Mouse (Mus musculus) liver, embryonic 14.5 days (tissue): ENCODE measurements around the gene Zdhhc21.

ENCODE experiments used
- CTCF ChIP-seq: IDR thresholded peaks from 2 replicates; pipeline ENCODE4 v1.5.1; 2016; ENCODE audit warnings: antibody characterized with exemption, low read depth, control low read depth
- EP300 ChIP-seq: IDR thresholded peaks from 2 replicates; pipeline ENCODE4 v1.6.1; 2016; ENCODE audit warnings: antibody characterized with exemption, low read depth

DNA sequence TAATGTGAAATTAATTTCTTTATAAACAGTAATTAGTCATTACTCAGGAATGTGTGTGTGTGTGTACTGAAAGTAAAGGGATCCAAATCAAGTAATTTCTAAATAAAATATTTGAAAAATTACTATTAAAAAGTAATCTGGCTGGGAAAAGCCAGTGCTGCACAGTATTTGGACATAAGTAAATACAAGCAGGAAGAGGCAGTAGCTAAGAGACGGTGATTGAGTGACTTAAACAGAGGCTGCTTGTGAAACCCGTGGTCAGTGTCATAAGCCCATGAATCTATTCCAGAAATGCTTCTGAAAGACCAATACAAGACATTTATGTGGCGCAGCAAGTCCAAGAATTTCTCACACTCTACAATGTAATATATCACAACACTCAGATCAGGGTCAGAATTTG lies 21.6 kb upstream of the Zdhhc21 start:
- TF ChIP-seq CTCF: no peak
- TF ChIP-seq EP300: no peak
